Mouse (Mus musculus) left cerebral cortex, postnatal 10 days (tissue): ENCODE results near the gene Stat6. TPM values are rescaled to one million over a fixed set of nuclear protein-coding genes. Genes with fewer than 3 reads are reported as not detected.

Experiments used
- DNase-seq, 2 experiments: peaks; one replicate each; pipeline ENCODE4 v3.0.0; 2021 to 2022; ENCODE audit warnings: low spot score in 2 of 2, mixed read lengths in 1 of 2; ENCODE audit errors: extremely low spot score in 1 of 2
- intact Hi-C: fragments of 180-260 bp; cut with DNase I; formaldehyde crosslinking; loops from one replicate; pipeline ENCODE4 v1.15.1; 2025
- total RNA-seq, 2 experiments: library from RNA; stranded (reverse); gene quantifications; 2 replicates each; pipeline ENCODE4 v1.2.3; 2021

The Stat6 gene
- 10 to 100 TPM in 1 of 2 experiments, 1 to 10 TPM in 1; 9.4 to 10.2 TPM for total RNA-seq

GRCm38 (mm10) chr10:127642772-127643552 is at the start of gene Stat6:
Stat6 (plus strand) TSS chr10:127642986.
- intact Hi-C loops = loop anchor here (5.0 kb wide), 1 partner anchor 34 kb away; no protein-coding TSS in a partner anchor
- peak in 1 of 2 experiments; percentile 84 for DNase-seq

GRCm38 (mm10) chr10:127594405-127594804 is 48.4 kb upstream of the Stat6 start:
- no peak for DNase-seq
- intact Hi-C loops = no loop called here

- intact Hi-C loops = no loop called here
Measured at GRCm38 (mm10) chr10:127594930-127595715, 47.7 kb upstream of the Stat6 start.

GRCm38 (mm10) chr10:127596321-127596941 is 46.4 kb upstream of the Stat6 start:
- peak in 1 of 2 experiments; percentile 74 for DNase-seq
- intact Hi-C loops = no loop called here

More at GRCm38 (mm10) chr10:127594930-127595715, 47.7 kb upstream of the Stat6 start:
- DNase-seq = no peak

- no peak for DNase-seq
- intact Hi-C loops = no loop called here
Measured at GRCm38 (mm10) chr10:127597311-127597901, 45.4 kb upstream of the Stat6 start.

- DNase-seq = no peak
- intact Hi-C loops = no loop called here
Measured at GRCm38 (mm10) chr10:127598607-127599006, 44.2 kb upstream of the Stat6 start.

- intact Hi-C loops = no loop called here
- DNase-seq = no peak
Measured at GRCm38 (mm10) chr10:127599252-127599651, 43.5 kb upstream of the Stat6 start.

- DNase-seq = peak in 1 of 2 experiments; percentile 73
- intact Hi-C loops = no loop called here
Measured at GRCm38 (mm10) chr10:127599779-127600541, 42.8 kb upstream of the Stat6 start.

GRCm38 (mm10) chr10:127602194-127602593 is 40.6 kb upstream of the Stat6 start:
- DNase-seq = no peak
- intact Hi-C loops = no loop called here

- DNase-seq = no peak
- intact Hi-C loops = no loop called here
Measured at GRCm38 (mm10) chr10:127603437-127604371, 39.1 kb upstream of the Stat6 start.

GRCm38 (mm10) chr10:127604465-127605250 is 38.1 kb upstream of the Stat6 start:
- DNase-seq = peak in 1 of 2 experiments; percentile 83
- intact Hi-C loops = no loop called here

GRCm38 (mm10) chr10:127605251-127605547 is 37.6 kb upstream of the Stat6 start:
- intact Hi-C loops = no loop called here

GRCm38 (mm10) chr10:127605756-127606155 is 37.0 kb upstream of the Stat6 start:
- no peak for DNase-seq

More at GRCm38 (mm10) chr10:127605251-127605547, 37.6 kb upstream of the Stat6 start:
- no peak for DNase-seq

GRCm38 (mm10) chr10:127607059-127607458 is 35.7 kb upstream of the Stat6 start:
- intact Hi-C loops = no loop called here
- no peak for DNase-seq

More at GRCm38 (mm10) chr10:127605756-127606155, 37.0 kb upstream of the Stat6 start:
- intact Hi-C loops = no loop called here

GRCm38 (mm10) chr10:127609415-127610065 is 33.2 kb upstream of the Stat6 start:
- peak in 1 of 2 experiments; percentile 30 for DNase-seq
- intact Hi-C loops = no loop called here

GRCm38 (mm10) chr10:127610066-127610415 is 32.7 kb upstream of the Stat6 start:
- DNase-seq = no peak
- intact Hi-C loops = no loop called here
